Mouse (Mus musculus) MEL (cell line): ENCODE results near the gene Gm6351. TPM values are rescaled to one million over a fixed set of nuclear protein-coding genes. Genes with fewer than 3 reads are reported as not detected.
"Not testable (repeated sequence)": the region's sequence is repeated elsewhere in the genome, so short reads cannot be mapped to it uniquely, and the experiment has no call there.

Experiments
- DNase-seq: peaks from one replicate; pipeline ENCODE4 v3.0.0; 2011; ENCODE audit warnings: low read depth, low spot score
- H3K27ac ChIP-seq: 2 replicates; pipeline ENCODE4 v1.5.1; 2012; ENCODE audit warnings: low read depth, mild to moderate bottlenecking, control low read depth, low read length, moderate library complexity; ENCODE audit not compliant: control insufficient read depth
- H3K27me3 ChIP-seq, 2 experiments: fragments of 150-350 bp in 1 of 2; sonication (generic) in 1 of 2; 2 replicates each; pipeline ENCODE4 v1.6.1; 2012; ENCODE audit warnings: low read length in 2 of 2, mild to moderate bottlenecking in 2 of 2, improper control_type of control experiment in 1 of 2, moderate library complexity in 1 of 2; ENCODE audit not compliant: insufficient read depth in 2 of 2, control insufficient read depth in 1 of 2
- H3K36me3 ChIP-seq, 2 experiments: 2 replicates each; pipeline ENCODE4 v1.6.1; 2012 to 2014; ENCODE audit warnings: low read length in 2 of 2, improper control_type of control experiment in 1 of 2, inconsistent platforms in 1 of 2, mild to moderate bottlenecking in 1 of 2; ENCODE audit not compliant: insufficient read depth in 2 of 2, control insufficient read depth in 1 of 2
- H3K4me1 ChIP-seq, 2 experiments: fragments of 150-350 bp in 1 of 2; sonication (generic) in 1 of 2; 2 replicates each; pipeline ENCODE4 v1.6.1; 2012; ENCODE audit warnings: low read length in 2 of 2, improper control_type of control experiment in 1 of 2, mild to moderate bottlenecking in 1 of 2; ENCODE audit not compliant: insufficient read depth in 2 of 2, control insufficient read depth in 1 of 2
- H3K4me3 ChIP-seq, 2 experiments: fragments of 150-350 bp in 1 of 2; sonication (generic) in 1 of 2; 2 replicates each; pipeline ENCODE4 v1.5.1; 2012; ENCODE audit warnings: low read depth in 2 of 2, low read length in 2 of 2, mild to moderate bottlenecking in 2 of 2, moderate library complexity in 2 of 2, control low read depth in 1 of 2, improper control_type of control experiment in 1 of 2; ENCODE audit not compliant: control insufficient read depth in 1 of 2, insufficient read depth in 1 of 2
- H3K79me2 ChIP-seq: 2 replicates; pipeline ENCODE4 v1.6.1; 2012; ENCODE audit warnings: mild to moderate bottlenecking, low read length, moderate library complexity; ENCODE audit not compliant: control insufficient read depth, poor library complexity, insufficient read depth
- H3K9ac ChIP-seq: 2 replicates; pipeline ENCODE4 v1.6.1; 2012; ENCODE audit warnings: low read depth, mild to moderate bottlenecking, control low read depth, low read length, moderate library complexity; ENCODE audit not compliant: control insufficient read depth, poor library complexity, severe bottlenecking
- H3K9me3 ChIP-seq: fragments of 150-350 bp; sonication (generic); replicated peaks from 2 replicates; pipeline ENCODE4 v1.6.1; 2012; ENCODE audit warnings: mild to moderate bottlenecking, low read length, improper control_type of control experiment, moderate library complexity; ENCODE audit not compliant: insufficient read depth
- polyA plus RNA-seq, 2 experiments: library from polyadenylated mRNA; stranded (reverse) in 1 of 2; unstranded in 1 of 2; fragments of >175 nt in 1 of 2; fragments of >200 nt in 1 of 2; gene quantifications; 2 replicates each; pipeline versions ENCODE4 v1.2.1 to v1.2.4; 2012; ENCODE audit warnings: low replicate concordance in 2 of 2, low read depth in 1 of 2; ENCODE audit not compliant: insufficient read length in 2 of 2, insufficient read depth in 1 of 2, missing spikeins in 1 of 2
- total RNA-seq: library from RNA; depleted of rRNA; stranded (reverse); fragments of 300-350 nt; gene quantifications from 2 replicates; pipeline ENCODE4 v1.2.3, GENCODE M21; 2012; rRNA removed

Gm6351 gene
- total RNA-seq (not detected in 2 replicates), polyA plus RNA-seq (not detected)

- not testable (repeated sequence) for DNase-seq, H3K9me3 ChIP-seq, H3K9ac ChIP-seq, H3K4me3 ChIP-seq, H3K27me3 ChIP-seq, H3K4me1 ChIP-seq, H3K36me3 ChIP-seq, H3K27ac ChIP-seq, H3K79me2 ChIP-seq
Measured at GRCm38 (mm10) chr5:94076085-94076484, at the start of gene Gm6351. Gene Gm6351 (plus strand): TSS chr5:94076385.

- H3K79me2 ChIP-seq, H3K36me3 ChIP-seq, H3K4me3 ChIP-seq, H3K27me3 ChIP-seq, DNase-seq, H3K4me1 ChIP-seq, H3K27ac ChIP-seq, H3K9me3 ChIP-seq, H3K9ac ChIP-seq: not testable (repeated sequence)
Measured at GRCm38 (mm10) chr5:94070445-94070844, 5.7 kb upstream of the Gm6351 start, which contains the start of gene BC061212. Gene BC061212 (minus strand): TSS chr5:94070545.

Other genes with a start within 250 kb of the Gm6351 start
- gene Gm7792, start 232.6 kb upstream of the Gm6351 start, total RNA-seq = 0.13 TPM in 1 of 2 replicates, not detected in the other
- not detected for gene Gm7792, start 232.6 kb upstream of the Gm6351 start, polyA plus RNA-seq
- gene Gm16429, start 147.3 kb upstream of the Gm6351 start, total RNA-seq = not detected in 2 replicates
- gene Gm16429, start 147.3 kb upstream of the Gm6351 start, polyA plus RNA-seq = not detected
- not detected in 2 replicates for gene BC061212, start 5.8 kb upstream of the Gm6351 start, total RNA-seq
- not detected for gene BC061212, start 5.8 kb upstream of the Gm6351 start, polyA plus RNA-seq
- gene Gm3106, start 141.6 kb downstream of the Gm6351 start, total RNA-seq = not detected in 2 replicates
- not detected for gene Gm3106, start 141.6 kb downstream of the Gm6351 start, polyA plus RNA-seq
- not detected in 2 replicates for gene A430089I19Rik, start 230.4 kb downstream of the Gm6351 start, total RNA-seq
- not detected for gene A430089I19Rik, start 230.4 kb downstream of the Gm6351 start, polyA plus RNA-seq
- not detected in 2 replicates for gene Gm6502, start 238.1 kb downstream of the Gm6351 start, total RNA-seq
- gene Gm6502, start 238.1 kb downstream of the Gm6351 start, polyA plus RNA-seq = not detected